Mouse (Mus musculus): ENCODE measurements around the gene Olfr846.

GRCm38 (mm10) chr9:19363905-19364304, at the start of gene Olfr846:
- TF ChIP-seq CTCF (IDR thresholded peaks at IDR 0.05; ENCODE audit: insufficient read depth, low read depth, low read length) (no peak), POLR2A (IDR thresholded peaks at IDR 0.05; ENCODE audit: insufficient read depth, low read depth, low read length) (no peak)

Data from olfactory bulb, adult 2 months (tissue).